Mouse (Mus musculus): Measurements from ENCODE around the gene Atr. TPM values are rescaled to one million over a fixed set of nuclear protein-coding genes. Genes with fewer than 3 reads are reported as not detected.

Gene Atr
- polyA plus RNA-seq, 1 experiment, result 2.3 TPM

GRCm38 (mm10) chr9:95979896-95980295 lies 122.5 kb downstream of the Atr start:
- 93% methylated on average over 6 of the region's 6 CpGs for WGBS
- Histone ChIP-seq H3K27me3 (ENCODE audit: control insufficient read depth, insufficient read depth, low read length) (no peaks in the 10 kb centered on the region), H3K4me3 (ENCODE audit: extremely low read depth, insufficient read depth, insufficient read length) (no peak overlapping the region), H3K4me1 (ENCODE audit: control insufficient read depth, insufficient read depth, insufficient read length) (no peaks in the 10 kb centered on the region), H3K36me3 (ENCODE audit: control insufficient read depth, insufficient read depth, low read length) (peaks cover 34% of the 10 kb centered on the region), H3K27ac (ENCODE audit: insufficient read depth, low read length) (no peak overlapping the region)
- no peak for TF ChIP-seq CTCF (IDR thresholded peaks at IDR 0.05; ENCODE audit: extremely low read depth, insufficient read depth, insufficient read length, insufficient replicate concordance)
- no peak for TF ChIP-seq POLR2A (IDR thresholded peaks at IDR 0.05; ENCODE audit: low read depth, low read length)
- DNase-seq (ENCODE audit: low read depth in 1 of 2, low spot score in 2 of 2), result no peak

- H3K36me3 ChIP-seq (ENCODE audit: control insufficient read depth, insufficient read depth, low read length), result peaks cover 27% of the 10 kb centered on the region
- H3K27me3 ChIP-seq (ENCODE audit: control insufficient read depth, insufficient read depth, low read length), result no peaks in the 10 kb centered on the region
- H3K27ac ChIP-seq (ENCODE audit: insufficient read depth, low read length), result no peak overlapping the region
- 98% methylated on average over 2 of the region's 2 CpGs for WGBS
- DNase-seq (ENCODE audit: low read depth in 1 of 2, low spot score in 2 of 2), result no peak
- no peak overlapping the region for H3K4me3 ChIP-seq (ENCODE audit: extremely low read depth, insufficient read depth, insufficient read length)
- no peaks in the 10 kb centered on the region for H3K4me1 ChIP-seq (ENCODE audit: control insufficient read depth, insufficient read depth, insufficient read length)
- TF ChIP-seq POLR2A (IDR thresholded peaks at IDR 0.05; ENCODE audit: low read depth, low read length), result no peak
- no peak for TF ChIP-seq CTCF (IDR thresholded peaks at IDR 0.05; ENCODE audit: extremely low read depth, insufficient read depth, insufficient read length, insufficient replicate concordance)
Measured at GRCm38 (mm10) chr9:95992255-95992654, 134.9 kb downstream of the Atr start.

Other genes starting within 250 kb of the Atr start
- gene Pcolce2, start 220.0 kb upstream of the Atr start, polyA plus RNA-seq (2012; rRNA removed), result 0.40 and 0.69 TPM in 2 replicates
- gene Trpc1, start 107.2 kb upstream of the Atr start, polyA plus RNA-seq (2012; rRNA removed), result 0.60 and 1.0 TPM in 2 replicates
- gene Pls1, start 12.3 kb upstream of the Atr start, polyA plus RNA-seq (2012; rRNA removed), result 0.38 and 0.49 TPM in 2 replicates
- gene Xrn1, start 97.2 kb downstream of the Atr start, polyA plus RNA-seq (2012; rRNA removed), result 2.5 and 3.0 TPM in 2 replicates

Measured in spleen, adult 2 months (tissue).